Mouse (Mus musculus) layer of hippocampus, adult 9-11 months (tissue): ENCODE measurements around the gene Gm20388.

Experiments used
- DNase-seq: peaks from one replicate; pipeline ENCODE4 v3.0.0; 2022

Gm20388 gene

GRCm38 (mm10) chr8:121907587-121908248, 1997.1 kb downstream of the Gm20388 start, which contains the start of gene Slc7a5:
Gene Slc7a5 (minus strand): TSS chr8:121907694.
- peak; percentile 95 for DNase-seq

DNA sequence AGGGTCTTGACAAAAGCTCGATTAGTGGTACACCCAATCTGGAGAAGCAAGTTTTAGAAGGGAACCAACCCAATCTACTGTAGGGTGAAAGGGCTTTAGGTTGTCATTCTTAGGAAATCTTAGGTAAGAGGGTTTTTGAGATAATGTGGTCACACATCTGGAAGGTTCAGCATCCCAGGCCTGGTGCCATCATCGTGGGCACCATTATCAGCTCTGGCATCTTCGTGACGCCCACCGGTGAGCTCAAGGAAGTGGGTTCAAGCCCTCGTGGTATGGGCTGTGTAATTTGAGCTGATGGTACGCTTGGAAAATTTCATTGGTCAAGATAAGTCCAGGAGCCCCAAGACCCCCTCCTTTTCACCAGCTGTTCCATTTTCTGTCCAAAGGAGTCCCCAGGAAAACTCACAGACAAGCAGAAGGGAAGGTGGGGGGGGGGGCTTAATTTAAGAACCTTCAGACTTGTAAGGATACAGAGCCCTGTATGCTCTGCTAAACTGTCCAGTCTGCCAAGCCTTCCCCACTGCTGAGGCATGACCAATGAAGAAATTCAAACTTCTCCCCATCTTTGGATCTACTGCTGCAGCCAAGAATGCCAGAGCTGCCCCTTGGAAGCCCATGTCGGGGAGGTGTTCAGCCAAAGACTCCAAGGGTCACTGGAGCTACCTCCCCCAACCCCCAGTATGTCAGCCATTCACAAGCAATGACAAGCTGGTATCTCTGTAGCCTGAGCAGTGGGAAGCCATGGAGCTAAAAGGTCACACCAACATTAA, 1997.9 kb downstream of the Gm20388 start:
- no peak for DNase-seq

DNA sequence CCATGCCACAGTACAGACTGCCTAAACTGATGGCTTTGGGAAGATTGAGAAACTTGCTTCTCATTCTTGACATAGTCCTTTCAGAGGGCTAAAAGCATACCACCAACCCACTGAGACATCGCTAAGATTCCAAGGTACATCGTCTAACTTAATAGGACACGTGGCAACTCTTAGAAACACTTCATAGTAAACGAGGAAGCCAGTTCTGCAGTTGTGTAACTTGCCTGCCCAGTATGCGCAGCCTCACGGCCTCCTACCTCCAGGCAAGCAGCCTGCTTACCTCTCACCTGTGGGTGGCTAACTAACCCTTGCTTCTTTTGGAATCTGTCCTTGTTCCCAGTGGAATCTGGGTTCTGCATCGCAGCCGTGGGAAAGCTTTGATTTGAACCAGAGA, 1998.5 kb downstream of the Gm20388 start:
- no peak for DNase-seq

GRCm38 (mm10) chr8:121909663-121910062, 1999.0 kb downstream of the Gm20388 start:
- DNase-seq: peak; percentile 62

DNA sequence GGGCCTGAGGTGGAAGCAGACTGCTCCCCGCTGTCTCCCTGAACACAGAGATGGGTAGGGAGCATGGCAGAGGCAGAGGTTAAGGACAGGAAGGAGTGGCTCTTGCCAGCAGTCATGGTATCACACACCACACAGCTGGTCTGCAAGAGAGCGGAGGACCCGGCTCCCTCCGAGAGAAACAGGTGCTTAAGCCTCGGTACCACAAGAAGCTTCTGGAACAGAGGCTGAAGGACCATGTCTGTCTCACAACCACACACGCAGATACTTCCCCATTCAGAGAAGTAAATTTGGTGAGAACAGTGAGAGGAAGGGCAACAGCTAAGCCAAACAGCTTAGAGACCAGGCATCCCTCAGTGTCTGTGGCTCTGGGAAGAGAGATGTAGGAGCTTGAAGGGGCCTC, 2000.8 kb downstream of the Gm20388 start:
- no peak for DNase-seq

GRCm38 (mm10) chr8:121911987-121912386, 2001.3 kb downstream of the Gm20388 start:
- DNase-seq: no peak

- no peak for DNase-seq
Measured at GRCm38 (mm10) chr8:121912831-121913230, 2002.2 kb downstream of the Gm20388 start.

GRCm38 (mm10) chr8:121913378-121913777, 2002.7 kb downstream of the Gm20388 start:
- no peak for DNase-seq

DNA sequence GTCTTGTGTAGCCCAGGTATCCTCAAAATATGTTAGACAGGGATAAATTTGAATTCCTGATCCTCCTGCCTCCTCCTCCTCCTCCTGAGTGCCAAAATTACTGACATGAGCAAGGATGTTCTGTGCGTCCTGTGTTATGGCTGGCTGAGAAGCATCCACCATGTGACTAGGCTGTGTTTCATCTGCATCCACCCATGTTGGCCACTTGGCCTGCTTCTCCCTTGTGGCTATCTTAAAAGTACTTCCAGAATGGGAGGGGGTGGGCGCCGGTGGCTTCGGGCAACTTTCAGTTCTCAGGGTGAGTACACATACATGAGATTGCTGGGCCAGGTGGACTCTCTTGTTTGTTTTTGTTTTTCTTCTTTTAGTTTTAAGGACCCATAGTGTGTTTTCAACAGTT, 2008.5 kb downstream of the Gm20388 start:
- no peak for DNase-seq

GRCm38 (mm10) chr8:121919731-121920130, 2009.1 kb downstream of the Gm20388 start:
- no peak for DNase-seq

DNA sequence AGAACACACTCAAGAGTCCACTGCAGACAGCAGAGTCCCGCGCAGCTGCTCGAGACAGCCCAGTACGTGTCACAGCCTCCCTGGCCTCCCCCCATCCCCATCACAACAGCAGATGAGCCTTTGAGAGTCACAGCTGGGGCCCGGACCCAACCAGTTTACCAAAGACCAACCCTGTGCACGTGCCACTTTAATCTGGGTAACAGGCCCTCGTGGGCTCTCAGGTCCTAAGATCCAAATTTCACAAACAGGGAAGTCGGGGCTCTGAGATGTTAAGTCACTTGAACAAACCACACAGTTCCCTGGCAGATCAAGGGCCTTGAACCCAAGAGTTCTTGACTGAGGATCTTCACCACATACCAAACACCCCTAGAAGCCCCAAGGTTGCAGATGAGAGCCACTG, 2010.9 kb downstream of the Gm20388 start:
- DNase-seq: no peak

- no peak for DNase-seq
Measured at GRCm38 (mm10) chr8:121922101-121922500, 2011.5 kb downstream of the Gm20388 start.

GRCm38 (mm10) chr8:121924681-121925080, 2014.0 kb downstream of the Gm20388 start:
- DNase-seq: no peak

DNA sequence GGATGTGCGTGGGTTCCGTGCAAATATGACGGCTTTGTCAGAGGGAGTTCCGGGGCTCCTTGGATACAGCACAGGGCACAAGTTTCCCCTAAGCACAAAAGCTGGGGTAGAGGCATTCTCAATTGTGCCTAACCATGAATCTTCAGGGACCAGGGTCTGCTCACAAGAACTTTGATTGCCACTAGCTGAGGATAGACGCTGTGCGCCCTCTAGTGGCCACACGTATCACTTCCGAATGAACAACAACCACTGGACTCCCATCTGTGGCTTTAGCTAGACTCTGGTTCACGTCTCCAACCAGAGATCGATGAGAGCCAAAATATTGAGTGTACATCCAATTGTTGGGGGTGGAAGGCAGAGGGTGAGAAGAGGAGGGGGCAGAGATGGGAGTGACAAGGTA, 2015.0 kb downstream of the Gm20388 start:
- DNase-seq: peak; percentile 75

- no peak for DNase-seq
Measured at GRCm38 (mm10) chr8:121926266-121926665, 2015.6 kb downstream of the Gm20388 start.

DNA sequence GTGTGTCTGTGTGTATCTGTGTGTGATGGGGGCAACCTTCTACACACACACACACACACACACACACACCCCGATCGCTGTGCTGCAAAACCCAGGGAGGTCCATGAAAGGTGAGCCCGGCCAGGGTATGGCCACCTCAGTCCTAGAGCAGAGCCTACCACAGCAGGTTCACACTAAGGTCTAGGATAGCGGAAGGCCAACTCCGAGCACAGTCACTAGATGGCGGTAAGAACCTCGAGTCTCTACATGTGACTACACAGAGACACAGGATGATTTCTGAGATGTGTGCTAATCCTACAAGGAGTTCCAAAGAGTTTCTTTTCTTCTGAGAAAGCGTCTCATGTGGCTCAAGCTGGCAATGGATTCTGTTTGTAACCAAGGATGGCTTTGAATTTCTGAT, 2016.7 kb downstream of the Gm20388 start:
- no peak for DNase-seq

- DNase-seq: no peak
Measured at GRCm38 (mm10) chr8:121930047-121930446, 2019.4 kb downstream of the Gm20388 start.

- no peak for DNase-seq
Measured at GRCm38 (mm10) chr8:121931571-121931970, 2020.9 kb downstream of the Gm20388 start.

DNA sequence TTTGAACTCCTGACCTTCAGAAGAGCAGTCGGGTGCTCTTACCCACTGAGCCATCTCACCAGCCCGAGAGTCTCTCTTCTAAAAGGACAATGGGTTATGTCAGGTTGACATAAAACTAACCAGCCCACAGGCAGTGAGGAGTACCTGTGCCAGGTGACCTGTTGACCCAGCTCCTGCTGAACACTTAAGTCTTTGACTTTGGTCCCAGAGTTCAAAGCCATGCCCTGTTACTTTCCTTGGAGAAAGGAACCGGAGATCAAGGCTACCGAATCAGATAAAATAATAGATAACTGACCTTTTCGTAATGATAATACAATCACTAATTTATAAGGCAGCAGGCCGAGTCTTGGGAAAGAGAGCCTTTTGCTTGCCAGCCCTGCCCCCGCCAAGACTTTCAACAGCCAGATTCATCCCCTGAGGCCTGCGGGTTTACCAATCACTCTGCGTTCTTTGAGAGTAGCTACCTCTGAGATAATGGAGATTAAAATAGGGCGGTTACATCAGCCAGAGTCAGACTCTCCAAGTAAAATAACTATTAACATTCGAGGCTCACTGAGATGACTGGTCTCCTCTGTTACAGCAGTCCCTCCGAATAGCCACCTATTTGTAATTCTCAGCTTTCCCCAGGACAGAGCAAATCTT, 2021.5 kb downstream of the Gm20388 start:
- no peak for DNase-seq

GRCm38 (mm10) chr8:121932668-121933520, 2022.3 kb downstream of the Gm20388 start:
- DNase-seq: no peak

- DNase-seq: no peak
Measured at GRCm38 (mm10) chr8:121934506-121934905, 2023.9 kb downstream of the Gm20388 start.

DNA sequence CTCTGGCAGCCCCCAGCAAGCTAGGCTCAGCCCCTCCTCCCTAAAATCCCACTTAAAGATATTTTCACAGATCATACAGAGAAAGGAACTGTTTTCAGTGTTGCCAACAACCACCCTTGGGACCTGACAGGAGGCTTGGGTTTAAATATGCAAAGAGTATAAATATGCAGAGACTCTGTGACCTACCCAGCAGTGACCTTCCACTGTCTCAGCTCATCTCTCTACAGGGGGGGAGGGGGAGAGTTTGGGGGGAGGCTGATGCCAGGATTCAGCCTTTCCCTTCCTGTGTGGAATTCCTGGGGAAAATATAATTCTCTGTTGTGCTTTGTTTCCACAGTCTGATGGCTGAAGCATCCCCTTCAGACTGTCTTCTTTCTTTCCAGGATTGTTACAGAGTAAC, 2024.3 kb downstream of the Gm20388 start:
- DNase-seq: no peak
